Mouse (Mus musculus): ENCODE measurements around the gene Nab1. TPM values are rescaled to one million over a fixed set of nuclear protein-coding genes. Genes with fewer than 3 reads are reported as not detected.
"Not testable (repeated sequence)": the region's sequence is repeated elsewhere in the genome, so short reads cannot be mapped to it uniquely, and the experiment has no call there.

Gene Nab1
- 10.0 and 13.6 TPM in 2 replicates for polyA plus RNA-seq (2012; rRNA removed)

- 5% methylated on average over 62 of the region's 80 CpGs for WGBS
- peaks cover 8% of the 10 kb centered on the region; the same call in 1 of the 2 replicates for H3K4me1 ChIP-seq (ENCODE audit: control insufficient read depth, insufficient read depth, low read length)
- TF ChIP-seq POLR2A (IDR thresholded peaks at IDR 0.05; ENCODE audit: low read depth, low read length), result no peak
- no peak for TF ChIP-seq CTCF (conservative IDR thresholded peaks at IDR 0.05; ENCODE audit: insufficient read depth, insufficient read length, low read depth, low read length)
- H3K27me3 ChIP-seq (replicated peaks; ENCODE audit: control insufficient read depth, insufficient read depth, low read length), result no peaks in the 10 kb centered on the region
- no peaks in the 10 kb centered on the region for H3K36me3 ChIP-seq (ENCODE audit: control insufficient read depth, insufficient read depth, low read length)
- H3K4me3 ChIP-seq (ENCODE audit: insufficient read depth, low read depth, low read length), result peak within 1 kb of the TSS; percentile 74
- DNase-seq, result peak; percentile 85
- peak within 1 kb of the TSS; percentile 61 for H3K27ac ChIP-seq (ENCODE audit: insufficient read depth, low read depth, low read length)
Observed at GRCm38 (mm10) chr1:52500314-52500981, at the start of gene Nab1. Gene Nab1, minus strand, starts transcription at chr1:52500679.

DNA sequence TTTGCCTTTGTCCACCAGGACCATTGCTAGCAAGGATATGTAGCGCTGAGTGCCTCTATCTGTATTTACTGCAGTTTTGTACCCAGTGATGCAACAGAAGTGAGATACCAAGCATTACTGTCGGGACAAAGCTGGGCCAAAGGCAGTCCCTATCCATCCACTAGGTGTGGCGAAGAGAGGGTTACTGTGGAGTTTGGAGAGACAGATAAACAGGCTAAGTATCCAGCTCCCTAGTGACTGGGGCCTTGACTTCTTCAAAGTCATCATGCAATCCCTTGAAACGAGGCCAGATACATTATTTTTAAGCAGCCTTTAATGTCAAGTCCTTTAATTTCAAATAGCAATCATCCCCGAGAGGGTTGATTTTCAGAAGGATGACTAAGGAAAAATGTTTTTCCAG is 47.0 kb upstream of the Nab1 start:
- DNase-seq, result no peak
- no peaks in the 10 kb centered on the region for H3K36me3 ChIP-seq (ENCODE audit: control insufficient read depth, insufficient read depth, low read length)
- WGBS, result 83% methylated on average over 5 of the region's 5 CpGs
- H3K4me3 ChIP-seq (ENCODE audit: insufficient read depth, low read depth, low read length), result no peak overlapping the region
- H3K27me3 ChIP-seq (replicated peaks; ENCODE audit: control insufficient read depth, insufficient read depth, low read length), result no peaks in the 10 kb centered on the region
- no peak for TF ChIP-seq POLR2A (IDR thresholded peaks at IDR 0.05; ENCODE audit: low read depth, low read length)
- no peak for TF ChIP-seq CTCF (conservative IDR thresholded peaks at IDR 0.05; ENCODE audit: insufficient read depth, insufficient read length, low read depth, low read length)
- H3K4me1 ChIP-seq (ENCODE audit: control insufficient read depth, insufficient read depth, low read length), result no peaks in the 10 kb centered on the region
- no peak overlapping the region for H3K27ac ChIP-seq (ENCODE audit: insufficient read depth, low read depth, low read length)

DNA sequence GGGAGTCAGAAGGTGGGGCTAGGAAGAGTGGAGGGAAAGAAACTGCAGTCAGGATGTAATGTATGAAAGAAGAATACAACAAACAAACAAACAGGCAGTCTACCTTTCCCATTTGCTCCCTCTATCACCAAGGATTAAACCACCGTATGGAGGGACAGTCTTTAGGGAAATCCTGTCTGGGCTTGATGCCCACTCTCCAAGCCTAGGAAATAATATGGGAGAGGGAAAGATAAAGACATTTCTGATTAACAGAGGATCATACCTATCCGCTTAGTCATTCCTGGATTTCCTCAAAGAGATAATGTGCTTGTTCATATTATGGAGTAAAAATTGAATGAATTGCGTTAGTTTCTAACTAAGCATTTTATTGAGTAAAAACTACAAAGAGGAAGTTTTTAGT is 46.3 kb upstream of the Nab1 start:
- TF ChIP-seq CTCF (conservative IDR thresholded peaks at IDR 0.05; ENCODE audit: insufficient read depth, insufficient read length, low read depth, low read length) (no peak), POLR2A (IDR thresholded peaks at IDR 0.05; ENCODE audit: low read depth, low read length) (no peak)
- H3K4me1 ChIP-seq (ENCODE audit: control insufficient read depth, insufficient read depth, low read length), result no peaks in the 10 kb centered on the region
- 74% methylated on average over 3 of the region's 3 CpGs for WGBS

DNA sequence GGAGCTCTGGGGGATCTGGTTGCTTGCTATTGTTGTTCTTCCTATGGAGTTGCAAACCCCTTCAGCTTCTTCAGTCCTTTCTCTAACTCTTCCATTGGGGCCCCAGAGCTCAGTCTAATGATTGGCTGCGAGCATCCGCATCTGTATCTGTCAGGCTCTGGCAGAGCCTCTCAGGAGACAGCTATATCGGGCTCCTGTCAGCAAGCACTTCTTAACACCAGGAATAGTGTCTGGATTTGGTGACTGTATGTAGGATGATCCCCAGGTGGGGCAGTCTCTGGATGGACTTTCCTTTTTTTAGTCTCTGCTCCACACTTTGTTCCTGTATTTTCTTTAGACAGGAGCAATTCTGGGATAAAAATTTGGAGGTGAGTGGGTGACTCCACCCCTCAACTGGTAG is 39.6 kb upstream of the Nab1 start:
- 92% methylated on average over 3 of the region's 3 CpGs for WGBS
- H3K4me1 ChIP-seq (ENCODE audit: control insufficient read depth, insufficient read depth, low read length); H3K4me3 ChIP-seq (ENCODE audit: insufficient read depth, low read depth, low read length); H3K27me3 ChIP-seq (replicated peaks; ENCODE audit: control insufficient read depth, insufficient read depth, low read length); H3K36me3 ChIP-seq (ENCODE audit: control insufficient read depth, insufficient read depth, low read length); H3K27ac ChIP-seq (ENCODE audit: insufficient read depth, low read depth, low read length); DNase-seq: not testable (repeated sequence)

More for the DNA sequence above, 46.3 kb upstream of the Nab1 start:
- Histone ChIP-seq H3K4me3 (ENCODE audit: insufficient read depth, low read depth, low read length) (no peak overlapping the region), H3K36me3 (ENCODE audit: control insufficient read depth, insufficient read depth, low read length) (no peaks in the 10 kb centered on the region), H3K27me3 (replicated peaks; ENCODE audit: control insufficient read depth, insufficient read depth, low read length) (no peaks in the 10 kb centered on the region), H3K27ac (ENCODE audit: insufficient read depth, low read depth, low read length) (no peak overlapping the region)
- no peak for DNase-seq

DNA sequence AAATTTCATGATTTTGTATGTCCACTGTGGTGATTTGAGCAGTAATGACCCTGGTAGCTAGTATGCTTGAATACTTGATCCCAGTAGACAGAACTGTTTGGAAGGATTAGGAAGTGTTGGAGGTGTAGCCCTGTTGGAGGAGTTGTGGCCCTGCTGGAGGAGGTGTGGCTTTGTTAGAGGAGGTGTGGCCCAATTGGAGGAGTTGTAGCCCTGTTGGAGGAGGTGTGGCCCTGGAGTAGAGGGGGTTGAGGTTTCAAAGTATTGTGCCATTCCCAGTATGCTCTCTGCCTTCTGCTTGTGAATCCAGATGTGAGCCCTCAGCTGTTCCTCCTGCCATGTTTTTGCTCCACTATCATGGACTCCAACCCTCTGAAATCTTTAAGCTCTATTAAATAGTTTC is 29.5 kb upstream of the Nab1 start:
- no peaks in the 10 kb centered on the region for H3K4me1 ChIP-seq (ENCODE audit: control insufficient read depth, insufficient read depth, low read length)
- no peak for DNase-seq
- TF ChIP-seq CTCF (conservative IDR thresholded peaks at IDR 0.05; ENCODE audit: insufficient read depth, insufficient read length, low read depth, low read length) (no peak), POLR2A (IDR thresholded peaks at IDR 0.05; ENCODE audit: low read depth, low read length) (no peak)
- H3K27me3 ChIP-seq (replicated peaks; ENCODE audit: control insufficient read depth, insufficient read depth, low read length), result no peaks in the 10 kb centered on the region; the same call in 1 of the 2 replicates
- no peak overlapping the region for H3K27ac ChIP-seq (ENCODE audit: insufficient read depth, low read depth, low read length)
- H3K4me3 ChIP-seq (ENCODE audit: insufficient read depth, low read depth, low read length), result no peak overlapping the region
- H3K36me3 ChIP-seq (ENCODE audit: control insufficient read depth, insufficient read depth, low read length), result no peaks in the 10 kb centered on the region

- Histone ChIP-seq H3K27me3 (replicated peaks; ENCODE audit: control insufficient read depth, insufficient read depth, low read length) (no peaks in the 10 kb centered on the region; the same call in 1 of the 2 replicates), H3K36me3 (ENCODE audit: control insufficient read depth, insufficient read depth, low read length) (no peaks in the 10 kb centered on the region), H3K4me1 (ENCODE audit: control insufficient read depth, insufficient read depth, low read length) (no peaks in the 10 kb centered on the region), H3K27ac (ENCODE audit: insufficient read depth, low read depth, low read length) (no peak overlapping the region), H3K4me3 (ENCODE audit: insufficient read depth, low read depth, low read length) (no peak overlapping the region)
- TF ChIP-seq POLR2A (IDR thresholded peaks at IDR 0.05; ENCODE audit: low read depth, low read length) (no peak), CTCF (conservative IDR thresholded peaks at IDR 0.05; ENCODE audit: insufficient read depth, insufficient read length, low read depth, low read length) (no peak)
- WGBS, result 69% methylated on average over 2 of the region's 2 CpGs
- DNase-seq, result no peak
Observed at GRCm38 (mm10) chr1:52527656-52528055, 27.2 kb upstream of the Nab1 start.

GRCm38 (mm10) chr1:52527252-52527651 is 26.8 kb upstream of the Nab1 start:
- Histone ChIP-seq H3K4me3 (ENCODE audit: insufficient read depth, low read depth, low read length) (no peak overlapping the region), H3K36me3 (ENCODE audit: control insufficient read depth, insufficient read depth, low read length) (no peaks in the 10 kb centered on the region), H3K4me1 (ENCODE audit: control insufficient read depth, insufficient read depth, low read length) (no peaks in the 10 kb centered on the region), H3K27ac (ENCODE audit: insufficient read depth, low read depth, low read length) (no peak overlapping the region), H3K27me3 (replicated peaks; ENCODE audit: control insufficient read depth, insufficient read depth, low read length) (no peaks in the 10 kb centered on the region; the same call in 1 of the 2 replicates)
- DNase-seq, result no peak
- 42% methylated on average over 2 of the region's 2 CpGs for WGBS
- TF ChIP-seq POLR2A (IDR thresholded peaks at IDR 0.05; ENCODE audit: low read depth, low read length), result no peak
- TF ChIP-seq CTCF (conservative IDR thresholded peaks at IDR 0.05; ENCODE audit: insufficient read depth, insufficient read length, low read depth, low read length), result no peak

All from kidney, adult 2 months (tissue).